Mouse (Mus musculus) spleen, adult 2 months (tissue): ENCODE measurements around the gene Rb1.

Experiments
- CTCF ChIP-seq: fragments of 200-500 bp; IDR thresholded peaks from 2 replicates; pipeline ENCODE4 v1.5.1; 2011; ENCODE audit warnings: mild to moderate bottlenecking, inconsistent platforms; ENCODE audit not compliant: insufficient read depth, insufficient read length, insufficient replicate concordance; ENCODE audit errors: extremely low read depth
- POLR2A ChIP-seq: fragments of 200-500 bp; IDR thresholded peaks from 2 replicates; pipeline ENCODE4 v1.6.1; 2011; ENCODE audit warnings: low read depth, low read length, inconsistent platforms

DNA sequence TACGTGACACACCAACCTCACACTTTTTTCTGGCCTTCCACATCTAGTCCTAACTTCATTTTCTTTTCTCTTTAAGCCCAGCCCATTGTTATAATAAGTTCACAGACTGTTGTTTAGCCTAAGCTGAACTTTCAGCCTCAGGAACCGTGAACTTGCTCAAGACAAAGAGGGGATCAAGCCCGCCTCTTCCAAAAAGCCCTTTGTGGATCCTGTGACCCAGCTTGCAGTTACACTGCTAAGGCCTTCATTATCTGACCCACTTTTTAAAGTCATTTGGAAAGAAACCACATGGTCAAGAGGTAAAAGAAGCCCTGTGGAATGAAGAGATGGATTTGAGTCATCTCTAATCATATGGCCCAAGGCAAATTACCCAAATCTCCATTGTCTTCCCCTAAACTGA, 183.8 kb downstream of the Rb1 start:
- TF ChIP-seq POLR2A (no peak), CTCF (no peak)
